Mouse (Mus musculus) cerebellum, adult 18-20 months (tissue): ENCODE results near the gene Nr1h3.

Experiments used
- DNase-seq, 2 experiments: peaks; one replicate each; pipeline ENCODE4 v3.0.0; 2021

Nr1h3 gene

DNA sequence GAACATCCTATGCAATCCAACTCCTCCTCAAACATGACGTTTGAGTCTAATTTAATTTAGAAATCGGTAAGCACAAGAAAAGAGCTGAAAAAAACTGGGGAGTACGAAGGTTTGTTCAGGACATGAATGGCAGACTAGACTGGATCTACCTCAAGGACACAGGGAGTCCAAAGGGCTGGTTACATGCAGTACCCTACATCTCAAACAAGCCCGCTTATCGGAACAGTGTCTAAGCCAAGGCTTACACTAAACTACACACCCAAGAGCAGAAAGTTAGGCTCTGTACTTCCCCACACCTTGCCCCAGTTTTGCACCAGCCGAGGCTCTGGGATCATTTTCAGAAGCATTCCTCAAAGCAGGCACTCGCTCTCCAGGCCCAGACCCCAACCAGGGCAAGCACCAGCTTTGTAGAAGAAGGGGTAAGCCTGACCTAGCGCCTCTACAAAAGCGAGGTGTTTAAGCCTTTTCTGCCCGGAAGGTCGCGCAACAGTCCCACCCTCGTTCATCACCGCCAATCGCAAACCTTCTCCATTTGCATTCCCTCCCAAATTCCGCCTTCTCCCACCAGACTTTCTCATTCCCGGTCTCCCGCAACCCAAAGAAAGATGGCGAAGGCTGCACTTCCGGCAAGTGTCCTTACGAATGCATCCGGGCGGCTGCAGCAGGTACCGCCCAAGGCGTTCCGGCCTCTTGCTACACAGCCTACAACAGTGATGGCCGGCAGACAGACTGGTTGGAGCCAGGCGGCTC is at the start of gene Nr1h3, which contains the start of gene Acp2:
TSS of gene Nr1h3 (minus strand) at position 613 of the 750 bp plus-strand sequence.
TSS of gene Acp2 (plus strand) at position 664 of the 750 bp plus-strand sequence.
- DNase-seq = peak; percentile 87 to 95

DNA sequence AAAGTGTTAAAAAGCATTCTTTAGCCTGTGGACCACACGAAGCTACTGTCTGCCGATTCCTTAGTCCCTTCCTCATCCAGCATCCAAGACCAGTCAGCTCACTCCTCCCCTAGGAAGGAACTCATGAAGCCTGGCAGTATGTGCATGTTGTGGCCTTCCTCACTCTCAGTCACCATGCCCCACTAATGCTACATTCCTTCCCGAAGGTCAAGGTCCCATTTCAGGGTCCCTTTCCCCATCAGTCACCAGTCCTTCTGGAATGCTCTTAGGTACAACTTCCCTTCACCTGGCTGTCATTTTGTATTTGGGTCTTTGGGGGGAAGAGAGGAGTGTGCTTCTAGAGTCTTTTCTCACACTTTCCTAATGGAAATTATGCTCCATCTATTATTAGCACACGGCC is 49.4 kb upstream of the Nr1h3 start:
- no peak for DNase-seq

DNA sequence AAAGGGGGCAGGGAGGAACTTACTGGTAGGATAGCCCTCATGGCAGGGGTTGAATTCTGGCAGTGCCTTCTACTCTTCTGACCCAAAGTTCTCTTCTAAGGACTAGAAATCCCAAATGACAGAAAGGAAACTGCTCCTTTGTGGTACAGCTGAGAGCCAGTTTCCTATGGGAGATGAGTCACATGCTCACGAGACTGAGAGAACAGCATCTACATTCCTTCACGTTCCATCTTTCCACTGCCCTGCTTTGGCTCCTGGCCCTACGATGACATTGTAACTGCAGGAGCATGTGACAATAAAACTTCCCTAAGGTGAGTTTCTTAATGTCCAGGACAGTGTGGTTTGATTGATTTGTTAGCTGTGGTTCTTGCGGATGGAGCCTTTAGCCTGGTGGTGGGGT is 45.7 kb upstream of the Nr1h3 start:
- DNase-seq = no peak

- DNase-seq = no peak
These were observed 42.1 kb upstream of the Nr1h3 start for GRCm38 (mm10) chr2:91244557-91245228.

- DNase-seq = peak; percentile 53 to 60
These were observed 40.8 kb upstream of the Nr1h3 start for GRCm38 (mm10) chr2:91243416-91243815.

DNA sequence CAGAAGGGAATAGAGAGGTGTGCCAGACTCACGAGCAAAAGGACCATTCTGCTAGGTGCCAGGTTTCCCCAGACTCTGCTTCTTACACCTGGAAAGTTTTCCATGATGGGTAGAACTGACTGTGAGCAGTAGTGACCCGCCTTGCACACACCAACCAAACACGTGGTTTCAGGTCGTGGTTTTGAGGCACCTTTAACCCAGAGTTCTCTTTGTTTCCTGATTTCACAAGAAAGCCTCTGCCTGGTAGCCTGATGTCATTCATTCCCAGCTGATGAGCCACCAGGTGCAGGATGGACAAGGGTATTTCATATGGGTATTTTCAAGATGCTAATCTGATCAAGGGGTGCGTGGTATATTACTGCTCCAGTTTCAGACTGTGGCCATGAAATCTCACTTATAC is 39.9 kb upstream of the Nr1h3 start:
- no peak for DNase-seq

DNA sequence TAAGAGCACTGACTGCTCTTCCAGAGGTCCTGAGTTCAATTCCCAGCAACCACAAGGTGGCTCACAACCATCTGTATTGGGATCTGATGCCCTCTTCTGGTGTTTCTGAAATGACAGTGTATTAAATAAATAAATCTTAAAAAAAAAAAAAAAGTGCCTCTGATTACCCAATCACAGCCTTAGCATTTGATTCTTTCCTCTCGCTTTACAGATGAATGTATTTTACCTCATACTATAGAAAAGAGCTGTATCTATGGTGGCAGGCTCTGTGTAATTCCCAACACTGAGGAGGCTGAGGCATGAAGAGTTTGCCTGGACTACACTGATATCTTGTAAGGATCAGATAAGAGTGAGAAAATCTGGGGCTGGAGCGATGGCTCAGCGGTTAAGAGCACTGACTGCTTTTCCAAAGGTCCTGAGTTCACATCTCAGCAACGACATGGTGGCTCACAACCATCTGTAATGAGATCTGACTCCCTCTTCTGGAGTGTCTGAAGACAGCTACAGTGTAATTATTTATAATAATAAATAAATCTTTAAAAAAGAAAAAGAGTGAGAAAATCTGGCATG is 35.0 kb upstream of the Nr1h3 start:
- peak in 1 of 2 experiments; percentile 35 for DNase-seq

DNA sequence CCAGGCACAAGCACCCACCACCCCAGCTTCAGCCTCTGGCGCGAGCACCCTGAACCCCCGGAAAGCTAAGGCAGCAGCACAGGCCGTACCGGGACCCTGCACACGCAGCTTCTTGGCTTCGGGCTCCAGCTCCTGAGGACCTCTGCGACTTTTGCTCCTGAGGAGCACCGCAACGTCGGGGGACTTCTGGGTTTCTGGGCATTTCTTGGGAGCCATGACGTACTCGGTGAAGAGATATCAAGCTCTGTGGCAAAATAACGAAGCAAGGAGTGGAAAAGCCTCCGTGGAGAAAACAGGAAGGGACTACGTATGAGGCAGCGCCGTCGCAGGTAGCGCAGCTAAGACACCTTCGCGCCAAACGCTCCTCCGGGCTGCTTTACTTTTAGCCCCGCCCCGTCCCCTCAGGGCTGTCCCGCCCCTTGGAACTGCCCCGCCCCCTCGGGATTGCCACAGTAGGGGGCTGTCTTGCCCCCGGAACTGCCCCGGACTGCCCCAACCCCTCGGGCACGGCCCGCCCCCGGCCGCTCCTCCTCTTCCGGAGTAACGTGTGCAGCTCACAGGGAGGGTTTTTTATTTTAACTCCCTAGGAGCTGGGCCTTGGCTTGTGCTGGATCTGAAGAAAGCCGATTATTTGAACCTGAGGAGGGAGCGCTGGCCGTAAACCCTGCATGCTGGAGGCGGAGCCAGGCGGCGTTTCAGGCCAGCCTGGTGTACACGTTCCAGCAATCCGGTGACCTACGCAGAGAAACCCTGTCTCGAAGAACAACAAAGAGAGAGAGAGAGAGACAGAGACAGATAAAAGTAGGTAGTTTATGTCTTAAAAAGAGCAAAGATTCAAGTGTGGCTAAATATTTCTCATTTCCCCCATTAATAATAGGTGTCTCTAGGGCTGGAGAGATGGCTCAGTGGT is 34.2 kb upstream of the Nr1h3 start, which contains the start of gene Ddb2:
TSS of gene Ddb2 (minus strand) at position 382 of the 910 bp plus-strand sequence.
- DNase-seq = peak; percentile 88 to 92

DNA sequence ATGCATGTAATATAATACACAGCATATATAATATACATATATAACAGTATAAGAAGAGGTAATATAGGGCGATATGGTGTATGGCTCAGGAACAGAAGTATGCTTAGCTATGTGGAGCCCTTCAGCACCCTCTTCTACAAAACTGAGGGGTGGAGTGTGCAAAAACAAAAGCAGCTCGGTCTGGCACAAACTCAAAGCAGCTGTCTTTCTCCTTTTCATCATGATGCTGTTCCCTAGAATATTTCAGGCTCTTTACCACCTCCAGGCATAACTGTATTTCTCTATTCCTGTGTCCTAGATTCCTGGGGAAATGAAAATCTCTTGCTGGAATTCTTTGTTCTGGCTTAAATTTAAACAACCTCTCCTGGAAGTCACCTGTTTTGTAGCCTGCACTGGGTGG is 27.1 kb upstream of the Nr1h3 start:
- no peak for DNase-seq

- no peak for DNase-seq
These were observed 21.0 kb upstream of the Nr1h3 start for GRCm38 (mm10) chr2:91223614-91224013.

DNA sequence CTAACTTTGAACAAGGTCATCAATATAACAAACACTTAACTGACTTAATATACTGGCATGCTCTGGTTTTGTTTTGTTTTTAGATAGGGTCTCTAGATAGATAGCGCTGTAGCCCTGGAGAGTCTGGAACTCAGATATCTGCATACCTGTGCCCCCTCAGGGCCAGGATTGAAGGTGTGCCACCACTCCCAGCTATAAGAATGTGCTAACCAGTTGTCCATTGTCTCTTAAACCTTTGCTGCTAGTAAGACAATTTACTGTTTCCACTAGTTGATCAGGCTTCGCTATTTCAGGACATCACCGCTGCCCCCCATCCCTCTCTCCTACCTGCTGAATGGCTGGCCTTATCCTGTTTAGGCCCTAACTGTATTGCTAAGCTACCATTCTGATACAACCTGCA is 17.9 kb upstream of the Nr1h3 start:
- no peak for DNase-seq

- peak; percentile 34 to 43 for DNase-seq
These were observed 14.4 kb upstream of the Nr1h3 start for GRCm38 (mm10) chr2:91217032-91217431.

- no peak for DNase-seq
These were observed 10.7 kb upstream of the Nr1h3 start for GRCm38 (mm10) chr2:91213311-91213710.

DNA sequence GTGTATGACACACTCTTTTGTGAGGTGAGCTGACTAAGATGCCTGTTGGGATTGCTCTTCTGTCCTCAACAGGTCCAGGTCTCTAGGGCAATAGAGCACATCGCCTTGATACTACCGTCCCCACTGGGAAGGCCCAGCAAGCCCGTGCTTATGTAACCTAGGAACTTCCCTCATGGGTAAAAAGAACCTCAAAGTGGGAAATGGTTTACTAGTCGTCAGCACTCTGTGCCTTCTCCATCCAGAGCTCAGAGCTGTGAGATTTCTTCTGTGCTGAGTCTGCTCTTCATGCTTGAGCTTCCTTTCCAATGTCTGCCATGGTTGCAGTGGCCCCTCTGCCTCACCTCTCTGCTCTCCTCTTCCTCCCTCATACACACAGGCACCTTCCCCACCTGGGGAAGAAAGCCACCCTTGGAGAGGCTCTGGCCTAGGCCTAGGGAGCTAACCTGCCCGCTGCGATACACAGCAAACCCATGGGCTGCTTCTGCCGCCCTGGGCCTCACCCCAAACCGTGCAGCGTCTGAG is 3.7 kb upstream of the Nr1h3 start:
- no peak for DNase-seq

DNA sequence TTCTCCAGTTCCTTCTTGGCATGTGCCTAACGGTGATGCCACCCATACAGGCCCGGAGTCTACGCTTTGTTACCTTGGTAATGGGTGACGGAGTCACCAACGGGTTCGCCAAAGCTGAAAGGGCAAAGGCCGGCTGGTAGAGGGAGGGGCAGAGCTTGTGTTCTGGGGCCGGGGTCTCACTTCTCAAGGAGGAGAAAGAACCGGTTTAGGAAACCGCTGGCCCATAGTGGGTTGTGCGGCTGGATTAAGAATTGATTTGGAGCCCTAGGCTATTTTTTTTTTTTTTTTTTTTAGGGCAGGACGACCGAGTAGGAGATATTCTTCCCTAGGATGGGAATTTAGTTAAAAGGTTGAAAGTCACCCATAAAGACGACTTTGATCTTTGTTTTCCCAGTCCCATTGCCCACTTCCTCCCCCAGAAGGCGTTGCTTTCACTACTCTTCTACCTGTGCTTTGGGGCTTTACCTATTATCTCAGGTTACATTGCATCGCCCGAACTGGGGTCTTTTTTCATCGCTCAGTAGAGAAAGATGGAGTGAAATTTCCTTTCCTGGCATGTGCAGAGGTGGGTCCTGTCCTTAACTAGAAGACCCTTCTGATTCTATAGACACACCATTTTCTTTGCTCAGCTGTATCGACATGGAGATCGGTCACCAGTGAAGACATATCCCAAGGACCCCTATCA is 480 bp upstream of the Nr1h3 start:
- no peak for DNase-seq

DNA sequence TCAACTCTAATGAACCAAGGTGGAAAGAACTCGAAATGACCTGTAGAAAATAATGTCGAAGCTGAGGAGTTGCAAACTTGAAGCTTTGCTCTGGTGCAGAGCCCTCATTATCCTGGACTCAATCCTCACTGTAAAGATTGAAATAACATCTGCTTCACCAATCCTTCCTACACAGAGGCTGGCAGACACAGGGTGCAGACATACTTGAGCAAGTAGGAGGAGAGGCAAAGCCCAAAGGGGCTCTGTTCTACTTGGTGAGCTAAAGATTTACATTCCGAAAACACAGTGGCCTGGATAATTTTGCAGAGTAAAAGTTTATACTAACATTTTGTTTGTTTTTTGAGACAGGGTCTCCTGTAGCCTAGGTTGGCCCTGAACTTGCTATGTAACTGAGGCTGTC is 3.7 kb downstream of the Nr1h3 start:
- no peak for DNase-seq

DNA sequence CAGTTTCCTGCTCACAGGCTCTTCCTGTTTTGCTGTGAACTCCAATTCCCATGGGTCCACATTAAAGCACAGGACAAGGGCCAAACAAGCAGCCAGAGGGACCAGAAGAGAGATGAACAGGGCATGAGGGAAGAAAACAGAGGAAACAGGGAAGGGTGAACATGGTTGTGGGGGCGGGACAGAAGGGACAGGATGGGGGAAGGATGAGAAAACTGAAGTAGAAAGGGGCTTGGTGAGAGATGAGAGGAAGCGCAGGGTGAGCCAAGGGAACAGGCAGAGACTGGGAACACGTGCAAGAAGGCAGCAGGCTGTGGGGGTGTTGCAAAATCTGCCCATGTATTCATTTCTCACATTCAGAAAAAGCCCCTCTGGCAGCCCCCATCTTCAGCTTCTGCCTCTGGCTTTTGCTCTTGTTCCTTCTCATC is 6.0 kb downstream of the Nr1h3 start:
- no peak for DNase-seq

- peak; percentile 76 to 81 for DNase-seq
These were observed 7.9 kb downstream of the Nr1h3 start for GRCm38 (mm10) chr2:91194624-91195332.

GRCm38 (mm10) chr2:91190501-91190900 is 12.1 kb downstream of the Nr1h3 start:
- no peak for DNase-seq

DNA sequence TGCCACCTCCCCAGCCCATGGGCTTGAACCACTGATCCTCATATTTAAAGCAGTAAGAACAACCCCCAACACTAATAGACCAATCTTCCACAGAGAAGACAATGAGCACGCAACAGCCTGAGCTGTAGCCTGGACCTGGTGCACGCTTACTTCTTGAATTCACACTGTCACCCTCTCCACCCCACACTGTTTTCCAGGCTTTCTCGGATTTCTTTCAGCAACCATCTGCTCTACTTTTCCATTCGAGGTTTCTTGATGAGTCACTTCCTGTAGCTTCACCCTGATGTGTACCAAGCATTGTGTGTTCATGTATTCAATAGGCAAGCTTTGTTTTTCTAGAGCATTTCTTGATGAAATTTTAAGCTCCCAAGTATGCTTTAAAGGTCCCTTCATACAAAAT is 15.2 kb downstream of the Nr1h3 start:
- no peak for DNase-seq

DNA sequence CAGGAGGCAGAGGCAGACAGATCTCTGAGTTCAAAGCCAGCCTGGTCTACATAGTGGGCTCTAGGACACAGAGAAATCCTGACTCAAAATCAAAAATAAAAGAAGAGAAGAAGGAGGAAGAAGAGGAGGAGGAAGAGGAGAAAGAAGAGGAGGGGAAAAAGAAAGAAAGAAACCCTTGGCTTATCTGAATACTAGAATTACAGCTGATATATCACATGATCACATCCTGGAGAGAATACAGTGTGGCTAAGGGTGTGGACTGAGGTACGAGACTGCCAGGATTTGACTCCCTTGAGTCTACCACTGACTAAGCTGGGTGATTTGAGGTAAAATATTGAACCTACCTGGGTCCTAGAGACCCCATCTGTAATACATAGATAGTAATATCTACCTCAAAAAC is 16.4 kb downstream of the Nr1h3 start:
- DNase-seq = no peak
